Mouse (Mus musculus): ENCODE data around the gene Zfp46. TPM values are rescaled to one million over a fixed set of nuclear protein-coding genes. Genes with fewer than 3 reads are reported as not detected.

Gene Zfp46
- polyA plus RNA-seq, 1 experiment from 2014 or later = 24.2 TPM

GRCm38 (mm10) chr4:136311042-136311999 lies 26.8 kb downstream of the Zfp46 start:
- peak; percentile 60 for DNase-seq (ENCODE audit: low spot score)
- WGBS = under 1% methylated on average over 46 of the region's 81 CpGs
- no peak for ATAC-seq (ENCODE audit: low read depth)

GRCm38 (mm10) chr4:136312616-136313015 lies 28.1 kb downstream of the Zfp46 start:
- no peaks in the 10 kb centered on the region for H3K9me3 ChIP-seq (ENCODE audit: control insufficient read depth, low read length)
- no peaks in the 10 kb centered on the region for H3K27me3 ChIP-seq (replicated peaks; ENCODE audit: control insufficient read depth, insufficient read depth, low read length)
- peaks cover 14% of the 10 kb centered on the region for H3K36me3 ChIP-seq (ENCODE audit: control insufficient read depth, insufficient read depth, low read length)
- no peak overlapping the region for H3K27ac ChIP-seq (replicated peaks; ENCODE audit: low read depth, low read length)
- H3K4me3 ChIP-seq (ENCODE audit: low read depth, low read length) = peak overlapping the region; percentile 98
- H3K9ac ChIP-seq (ENCODE audit: low read depth, low read length) = peak overlapping the region; percentile 99
- DNase-seq (ENCODE audit: low spot score) = no peak
- H3K4me1 ChIP-seq (ENCODE audit: control insufficient read depth, insufficient read depth, low read length) = peaks cover 29% of the 10 kb centered on the region
- peak overlapping the region; percentile 66 for H3K4me2 ChIP-seq (ENCODE audit: low read depth, low read length)
- WGBS = 9% methylated on average over 4 of the region's 4 CpGs
- ATAC-seq (ENCODE audit: low read depth) = no peak

More at GRCm38 (mm10) chr4:136311042-136311999, 26.8 kb downstream of the Zfp46 start:
- peak overlapping the region; percentile 98 for H3K4me3 ChIP-seq (ENCODE audit: low read depth, low read length)
- H3K9me3 ChIP-seq (ENCODE audit: control insufficient read depth, low read length) = no peaks in the 10 kb centered on the region
- peak overlapping the region; percentile 66 for H3K4me2 ChIP-seq (ENCODE audit: low read depth, low read length)
- peaks cover 29% of the 10 kb centered on the region for H3K4me1 ChIP-seq (ENCODE audit: control insufficient read depth, insufficient read depth, low read length)
- no peaks in the 10 kb centered on the region for H3K27me3 ChIP-seq (replicated peaks; ENCODE audit: control insufficient read depth, insufficient read depth, low read length)
- H3K36me3 ChIP-seq (ENCODE audit: control insufficient read depth, insufficient read depth, low read length) = peaks cover 2% of the 10 kb centered on the region
- peak overlapping the region; percentile 99 for H3K9ac ChIP-seq (ENCODE audit: low read depth, low read length)
- H3K27ac ChIP-seq (replicated peaks; ENCODE audit: low read depth, low read length) = peak overlapping the region; percentile 94

GRCm38 (mm10) chr4:136317667-136318066 lies 33.2 kb downstream of the Zfp46 start:
- no peaks in the 10 kb centered on the region for H3K27me3 ChIP-seq (replicated peaks; ENCODE audit: control insufficient read depth, insufficient read depth, low read length)
- H3K36me3 ChIP-seq (ENCODE audit: control insufficient read depth, insufficient read depth, low read length) = peaks cover 64% of the 10 kb centered on the region
- H3K27ac ChIP-seq (replicated peaks; ENCODE audit: low read depth, low read length) = no peak overlapping the region
- no peak overlapping the region for H3K9ac ChIP-seq (ENCODE audit: low read depth, low read length)
- no peak overlapping the region for H3K4me2 ChIP-seq (ENCODE audit: low read depth, low read length)
- ATAC-seq (ENCODE audit: low read depth) = no peak
- 89% methylated on average over 4 of the region's 4 CpGs for WGBS
- peaks cover 21% of the 10 kb centered on the region for H3K4me1 ChIP-seq (ENCODE audit: control insufficient read depth, insufficient read depth, low read length)
- H3K9me3 ChIP-seq (ENCODE audit: control insufficient read depth, low read length) = no peaks in the 10 kb centered on the region
- no peak overlapping the region for H3K4me3 ChIP-seq (ENCODE audit: low read depth, low read length)
- no peak for DNase-seq (ENCODE audit: low spot score)

GRCm38 (mm10) chr4:136320016-136320415 lies 35.5 kb downstream of the Zfp46 start:
- 79% methylated on average over 4 of the region's 4 CpGs for WGBS
- Histone ChIP-seq H3K27ac (replicated peaks; ENCODE audit: low read depth, low read length) (no peak overlapping the region), H3K36me3 (ENCODE audit: control insufficient read depth, insufficient read depth, low read length) (peaks cover 83% of the 10 kb centered on the region), H3K4me2 (ENCODE audit: low read depth, low read length) (no peak overlapping the region), H3K9me3 (ENCODE audit: control insufficient read depth, low read length) (no peaks in the 10 kb centered on the region), H3K4me3 (ENCODE audit: low read depth, low read length) (no peak overlapping the region), H3K27me3 (replicated peaks; ENCODE audit: control insufficient read depth, insufficient read depth, low read length) (no peaks in the 10 kb centered on the region), H3K9ac (ENCODE audit: low read depth, low read length) (no peak overlapping the region), H3K4me1 (ENCODE audit: control insufficient read depth, insufficient read depth, low read length) (peaks cover 2% of the 10 kb centered on the region)
- ATAC-seq (ENCODE audit: low read depth) (no peak), DNase-seq (ENCODE audit: low spot score) (no peak)

GRCm38 (mm10) chr4:136324226-136324625 lies 39.7 kb downstream of the Zfp46 start:
- Histone ChIP-seq H3K9ac (ENCODE audit: low read depth, low read length) (no peak overlapping the region), H3K9me3 (ENCODE audit: control insufficient read depth, low read length) (no peaks in the 10 kb centered on the region), H3K27ac (replicated peaks; ENCODE audit: low read depth, low read length) (no peak overlapping the region), H3K27me3 (replicated peaks; ENCODE audit: control insufficient read depth, insufficient read depth, low read length) (no peaks in the 10 kb centered on the region), H3K4me1 (ENCODE audit: control insufficient read depth, insufficient read depth, low read length) (no peaks in the 10 kb centered on the region), H3K36me3 (ENCODE audit: control insufficient read depth, insufficient read depth, low read length) (peaks cover 89% of the 10 kb centered on the region), H3K4me2 (ENCODE audit: low read depth, low read length) (no peak overlapping the region), H3K4me3 (ENCODE audit: low read depth, low read length) (no peak overlapping the region)
- no peak for ATAC-seq (ENCODE audit: low read depth)
- 40% methylated on average over 2 of the region's 2 CpGs for WGBS
- peak; percentile 31 for DNase-seq (ENCODE audit: low spot score)

- ATAC-seq (ENCODE audit: low read depth) = no peak
- Histone ChIP-seq H3K4me3 (ENCODE audit: low read depth, low read length) (no peak overlapping the region), H3K9ac (ENCODE audit: low read depth, low read length) (no peak overlapping the region), H3K27ac (replicated peaks; ENCODE audit: low read depth, low read length) (no peak overlapping the region), H3K36me3 (ENCODE audit: control insufficient read depth, insufficient read depth, low read length) (peaks cover 83% of the 10 kb centered on the region), H3K9me3 (ENCODE audit: control insufficient read depth, low read length) (no peaks in the 10 kb centered on the region), H3K4me1 (ENCODE audit: control insufficient read depth, insufficient read depth, low read length) (no peaks in the 10 kb centered on the region), H3K27me3 (replicated peaks; ENCODE audit: control insufficient read depth, insufficient read depth, low read length) (no peaks in the 10 kb centered on the region), H3K4me2 (ENCODE audit: low read depth, low read length) (no peak overlapping the region)
- 82% methylated on average over 5 of the region's 5 CpGs for WGBS
- no peak for DNase-seq (ENCODE audit: low spot score)
These were observed 42.8 kb downstream of the Zfp46 start for GRCm38 (mm10) chr4:136327238-136327637.

GRCm38 (mm10) chr4:136328115-136328514 lies 43.6 kb downstream of the Zfp46 start:
- no peak overlapping the region for H3K27ac ChIP-seq (replicated peaks; ENCODE audit: low read depth, low read length)
- DNase-seq (ENCODE audit: low spot score) = no peak
- no peaks in the 10 kb centered on the region for H3K4me1 ChIP-seq (ENCODE audit: control insufficient read depth, insufficient read depth, low read length)
- no peak overlapping the region for H3K4me2 ChIP-seq (ENCODE audit: low read depth, low read length)
- H3K4me3 ChIP-seq (ENCODE audit: low read depth, low read length) = no peak overlapping the region
- no peaks in the 10 kb centered on the region for H3K9me3 ChIP-seq (ENCODE audit: control insufficient read depth, low read length)
- no peaks in the 10 kb centered on the region for H3K27me3 ChIP-seq (replicated peaks; ENCODE audit: control insufficient read depth, insufficient read depth, low read length)
- no peak for ATAC-seq (ENCODE audit: low read depth)
- H3K36me3 ChIP-seq (ENCODE audit: control insufficient read depth, insufficient read depth, low read length) = peaks cover 84% of the 10 kb centered on the region
- H3K9ac ChIP-seq (ENCODE audit: low read depth, low read length) = no peak overlapping the region

GRCm38 (mm10) chr4:136331709-136332108 lies 47.2 kb downstream of the Zfp46 start:
- 93% methylated on average over 3 of the region's 3 CpGs for WGBS
- no peak for DNase-seq (ENCODE audit: low spot score)
- no peak overlapping the region for H3K4me3 ChIP-seq (ENCODE audit: low read depth, low read length)
- H3K9ac ChIP-seq (ENCODE audit: low read depth, low read length) = no peak overlapping the region
- H3K4me1 ChIP-seq (ENCODE audit: control insufficient read depth, insufficient read depth, low read length) = no peaks in the 10 kb centered on the region
- H3K9me3 ChIP-seq (ENCODE audit: control insufficient read depth, low read length) = no peaks in the 10 kb centered on the region
- H3K4me2 ChIP-seq (ENCODE audit: low read depth, low read length) = no peak overlapping the region
- H3K27ac ChIP-seq (replicated peaks; ENCODE audit: low read depth, low read length) = no peak overlapping the region
- H3K27me3 ChIP-seq (replicated peaks; ENCODE audit: control insufficient read depth, insufficient read depth, low read length) = no peaks in the 10 kb centered on the region
- no peak for ATAC-seq (ENCODE audit: low read depth)
- H3K36me3 ChIP-seq (ENCODE audit: control insufficient read depth, insufficient read depth, low read length) = peaks cover 79% of the 10 kb centered on the region

- H3K9me3 ChIP-seq (ENCODE audit: control insufficient read depth, low read length) = no peaks in the 10 kb centered on the region
- peaks cover 78% of the 10 kb centered on the region for H3K36me3 ChIP-seq (ENCODE audit: control insufficient read depth, insufficient read depth, low read length)
- H3K27me3 ChIP-seq (replicated peaks; ENCODE audit: control insufficient read depth, insufficient read depth, low read length) = no peaks in the 10 kb centered on the region
- no peak for DNase-seq (ENCODE audit: low spot score)
- WGBS = 60% methylated on average over 3 of the region's 3 CpGs
- H3K4me1 ChIP-seq (ENCODE audit: control insufficient read depth, insufficient read depth, low read length) = no peaks in the 10 kb centered on the region
- no peak overlapping the region for H3K4me2 ChIP-seq (ENCODE audit: low read depth, low read length)
- no peak overlapping the region for H3K27ac ChIP-seq (replicated peaks; ENCODE audit: low read depth, low read length)
- H3K4me3 ChIP-seq (ENCODE audit: low read depth, low read length) = no peak overlapping the region
- no peak overlapping the region for H3K9ac ChIP-seq (ENCODE audit: low read depth, low read length)
- ATAC-seq (ENCODE audit: low read depth) = no peak
These were observed 48.7 kb downstream of the Zfp46 start for GRCm38 (mm10) chr4:136333191-136333590.

Measured in embryonic facial prominence, embryonic 14.5 days (tissue).